ENCODE assay signal across 9 mouse cellular contexts in the genomic region with DNA sequence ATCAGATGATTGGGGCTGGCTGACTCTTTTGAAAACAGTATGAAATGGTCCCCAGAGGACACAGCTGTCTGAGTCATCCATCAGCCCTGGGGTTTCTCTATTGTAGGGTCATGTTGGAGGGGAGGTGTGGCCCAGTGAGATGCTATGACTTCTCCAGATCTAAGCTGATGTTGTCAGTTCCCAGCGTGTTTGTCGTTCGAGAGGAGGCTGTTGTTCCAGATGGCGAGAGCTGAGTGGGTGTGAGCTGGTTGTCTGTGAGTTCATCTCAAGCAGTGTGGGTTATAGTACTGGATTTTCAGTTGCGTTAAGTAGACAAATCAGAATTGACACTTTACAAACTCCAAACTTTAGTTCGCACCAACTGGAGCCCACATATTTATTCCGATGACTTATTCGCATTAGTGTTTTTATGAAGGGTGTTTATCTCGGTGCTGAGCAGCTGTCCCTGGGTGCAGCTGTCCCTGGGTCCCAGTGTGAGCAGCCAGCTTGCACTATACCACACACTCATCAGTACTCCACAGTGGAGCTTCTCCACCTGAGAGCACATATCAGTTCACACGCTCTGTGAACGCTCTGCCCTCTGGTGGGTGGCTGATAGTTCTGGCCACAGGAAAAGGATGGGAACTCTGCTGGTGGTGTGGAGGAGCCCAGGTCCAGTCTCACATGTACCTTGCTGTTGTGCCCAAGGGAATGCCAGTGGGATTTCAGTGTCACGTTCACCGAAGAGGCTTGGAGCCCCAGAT.
DNase-seq lines count a peak whose midpoint lies in the region.
"Had no signal": no experiment of that assay in that cellular context is flagged by ENCODE, and none has a peak within 500 bp of the region (broad histone marks: within the 10 kb centered on the region; RNA-seq: fewer than 3 reads in every experiment).

No protein-coding gene starts in this region.

- peak; percentile 74 for DNase-seq in heart, adult 11 months
- DNase-seq in heart, adult 8-10 months (ENCODE audit: low spot score) = no peak
- peak; percentile 65 to 71 for DNase-seq in right cerebral cortex, postnatal 36 days (ENCODE audit: low spot score in 2 of 2)
- no peak for DNase-seq in right cerebral cortex, postnatal 4 days
- DNase-seq in left cerebral cortex, postnatal 25 days (ENCODE audit: low spot score in 2 of 2) = peak; percentile 61 to 86
- DNase-seq in c-Kit-positive CD71-positive TER-119-positive erythroid progenitor cells, embryonic 14.5 days (ENCODE audit: low spot score) = no peak
- no peak for DNase-seq in adipocyte (ENCODE audit: low spot score)
- DNase-seq in gastrocnemius, adult 18-20 months (ENCODE audit: low spot score) = no peak
- DNase-seq: lung, postnatal 4 days had no signal

- intact Hi-C loops in left cerebral cortex, postnatal 25 days (cut with DNase I) = no loop called here

Comparison
In these comparisons a context has a peak if more than half of its experiments do, and no peak if none do; other contexts are left out.
1. DNase-seq: peak in heart, adult 11 months (single experiment), right cerebral cortex, postnatal 36 days (2 of 2) and left cerebral cortex, postnatal 25 days (2 of 2); none in heart, adult 8-10 months (single experiment), right cerebral cortex, postnatal 4 days (single experiment), c-Kit-positive CD71-positive TER-119-positive erythroid progenitor cells, embryonic 14.5 days (single experiment), adipocyte (single experiment) and gastrocnemius, adult 18-20 months (single experiment).